Mouse (Mus musculus) layer of hippocampus, postnatal 36 days (tissue): ENCODE results near the gene Bcl11b. TPM values are rescaled to one million over a fixed set of nuclear protein-coding genes. Genes with fewer than 3 reads are reported as not detected.

ENCODE experiments used
- DNase-seq, 2 experiments: peaks; one replicate each; pipeline ENCODE4 v3.0.0; 2022
- total RNA-seq, 2 experiments: library from RNA; stranded (reverse); gene quantifications; 2 replicates each; pipeline ENCODE4 v1.2.3; 2021

The Bcl11b gene
- total RNA-seq, 2 experiments from 2014 or later = 134 to 137 TPM

DNA sequence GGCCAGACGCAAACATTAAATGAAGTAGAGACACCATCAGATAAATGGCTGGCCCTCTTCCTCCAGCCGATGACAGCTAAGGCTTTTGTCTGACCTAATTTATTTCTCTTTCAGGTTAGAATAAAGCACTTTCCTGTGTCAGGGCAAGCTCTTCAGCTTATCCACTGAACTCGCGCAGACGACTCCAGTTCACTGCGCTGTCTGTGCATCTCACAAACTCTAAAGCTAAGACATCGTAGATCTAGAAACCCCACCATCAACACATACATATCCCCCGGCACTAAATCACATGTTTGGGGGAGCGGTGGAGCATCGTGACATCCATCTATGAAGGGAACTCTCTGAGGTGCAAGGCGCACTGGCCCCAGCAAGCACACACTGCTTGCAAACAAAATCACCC, 5.5 kb downstream of the Bcl11b start:
- DNase-seq = peak in 1 of 2 experiments; percentile 15

DNA sequence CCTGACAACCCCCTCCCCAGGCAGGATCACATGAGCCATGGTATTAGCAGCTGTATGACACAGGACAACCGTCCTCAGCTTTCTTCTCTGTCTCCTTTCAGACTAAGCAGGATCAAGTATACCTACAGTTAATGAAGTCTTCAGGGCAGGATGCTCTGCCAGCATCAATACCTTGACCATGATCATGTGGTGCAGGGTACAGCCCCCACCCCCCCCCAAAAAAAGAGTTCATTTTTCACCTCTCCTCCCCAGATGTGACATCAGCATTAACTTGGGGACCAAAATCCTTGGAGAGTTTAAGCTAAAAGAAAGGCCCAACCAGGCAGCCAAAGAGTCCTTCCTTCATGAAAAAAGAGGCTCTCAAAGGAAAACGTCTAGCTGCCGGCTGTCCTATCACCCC, 6.2 kb downstream of the Bcl11b start:
- DNase-seq = no peak

DNA sequence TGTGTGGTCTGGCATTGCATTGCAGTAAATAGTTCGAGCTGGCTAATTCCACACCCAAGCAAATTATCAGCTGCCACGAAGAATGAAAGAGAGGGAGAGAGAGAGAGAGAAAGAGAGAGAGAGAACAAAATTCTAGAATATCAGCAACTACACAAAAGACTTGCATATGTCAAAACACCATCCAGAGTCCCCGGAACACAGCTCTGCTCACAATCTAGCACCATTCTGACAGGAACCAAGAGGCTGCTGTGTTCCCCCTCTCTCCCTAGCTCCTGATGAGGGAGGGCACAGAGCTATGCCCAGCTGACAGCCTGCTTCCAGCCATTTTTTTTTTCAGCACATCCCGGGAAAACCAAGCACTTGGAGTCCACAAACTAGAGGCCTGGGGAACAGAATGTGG, 6.6 kb downstream of the Bcl11b start:
- peak in 1 of 2 experiments; percentile 7 for DNase-seq

DNA sequence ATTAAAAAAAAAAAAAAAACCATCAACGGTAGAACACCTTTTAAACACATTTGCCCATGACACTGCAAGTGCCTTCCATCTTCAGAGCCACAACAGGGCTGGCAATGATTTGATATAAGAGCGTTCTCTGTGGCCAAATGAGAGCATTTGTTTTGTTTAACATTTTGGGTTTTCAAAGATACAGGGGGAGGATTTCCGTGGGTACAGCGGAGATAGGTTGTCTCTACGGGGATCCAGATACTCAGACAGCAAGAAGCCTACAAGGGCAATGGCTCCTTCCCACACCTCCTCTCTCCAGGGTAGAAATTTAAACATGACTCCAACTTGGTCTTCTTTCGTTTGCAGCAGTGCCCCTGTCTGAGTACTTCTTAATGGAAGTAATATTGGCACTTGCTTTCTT, 7.2 kb downstream of the Bcl11b start:
- DNase-seq = peak in 1 of 2 experiments; percentile 7

DNA sequence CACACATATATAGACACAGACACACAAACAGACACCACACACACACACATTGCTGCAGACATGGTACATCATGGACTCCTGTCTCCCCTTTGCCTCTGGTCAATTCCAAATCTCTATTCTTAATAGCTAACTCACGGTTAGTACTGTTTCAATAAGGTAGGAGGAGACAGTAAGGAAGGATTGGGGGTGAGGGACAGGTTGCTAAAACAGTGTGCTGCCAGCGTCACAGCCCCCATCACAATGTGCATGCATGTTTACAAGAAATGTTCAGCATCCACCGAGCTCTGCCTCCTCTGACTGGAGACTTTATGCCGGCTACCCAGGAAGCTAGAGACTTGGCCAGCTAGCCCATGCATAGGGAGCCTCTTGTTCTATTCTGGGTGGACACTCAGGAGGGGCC, 9.0 kb downstream of the Bcl11b start:
- DNase-seq = no peak

DNA sequence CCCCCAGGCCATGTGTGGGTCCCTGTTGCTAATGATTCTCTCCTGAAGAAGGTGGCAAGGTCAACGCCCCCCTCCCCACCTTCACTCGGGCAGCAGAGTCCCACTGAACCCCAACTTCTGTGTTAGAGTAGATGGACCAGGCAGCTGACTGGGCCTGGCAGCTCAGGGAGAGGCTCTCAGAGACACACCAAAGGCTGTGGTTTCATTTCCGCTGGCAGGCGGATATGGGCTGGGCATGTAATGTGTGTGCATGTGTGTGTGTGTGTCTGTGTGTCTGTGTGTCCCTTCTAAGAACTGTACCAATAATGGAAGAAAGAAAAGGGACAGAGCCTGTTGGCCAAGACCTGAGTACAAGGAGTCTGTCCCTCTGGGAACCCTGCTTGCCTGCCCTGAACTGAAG, 10.4 kb downstream of the Bcl11b start:
- DNase-seq = no peak

DNA sequence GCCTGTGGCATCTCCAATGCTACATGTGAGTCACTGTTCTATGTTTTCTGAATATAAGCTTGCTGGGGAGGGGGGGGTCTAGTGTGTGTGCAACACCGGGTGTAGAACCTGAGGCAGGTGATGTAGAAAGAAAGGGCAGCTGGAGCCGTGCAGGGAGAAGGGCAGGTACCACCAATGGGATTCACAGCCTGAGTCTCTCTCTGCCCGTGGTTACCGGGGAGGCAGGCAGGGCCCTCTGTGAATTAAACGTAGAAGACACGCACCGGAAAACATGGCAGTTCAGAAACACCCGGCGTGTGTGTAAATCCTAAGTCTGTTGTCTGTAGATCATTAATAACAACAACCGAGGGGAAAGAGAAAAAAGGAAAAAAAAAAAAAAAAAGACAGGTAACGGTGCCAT, 12.2 kb downstream of the Bcl11b start:
- DNase-seq = peak in 1 of 2 experiments; percentile 9

DNA sequence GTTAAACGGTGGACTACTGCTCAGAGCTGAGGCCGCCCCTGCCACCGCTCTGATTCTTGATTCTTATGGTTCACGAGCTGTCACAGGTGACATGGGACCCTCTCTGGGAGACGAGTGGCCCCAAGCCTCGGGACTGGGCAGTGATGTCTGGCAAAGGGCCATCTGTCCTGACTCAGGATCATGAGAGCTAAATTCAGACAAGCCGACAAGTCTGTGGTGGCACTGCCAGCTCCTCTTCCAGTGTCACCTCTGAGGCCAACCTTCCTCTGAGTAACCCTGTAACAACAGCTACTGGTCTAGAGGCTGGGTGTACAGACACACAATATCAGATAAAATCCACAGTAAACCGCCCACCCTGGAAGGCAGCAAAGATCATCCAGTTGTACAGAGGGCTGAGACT, 20.2 kb downstream of the Bcl11b start:
- DNase-seq = no peak

DNA sequence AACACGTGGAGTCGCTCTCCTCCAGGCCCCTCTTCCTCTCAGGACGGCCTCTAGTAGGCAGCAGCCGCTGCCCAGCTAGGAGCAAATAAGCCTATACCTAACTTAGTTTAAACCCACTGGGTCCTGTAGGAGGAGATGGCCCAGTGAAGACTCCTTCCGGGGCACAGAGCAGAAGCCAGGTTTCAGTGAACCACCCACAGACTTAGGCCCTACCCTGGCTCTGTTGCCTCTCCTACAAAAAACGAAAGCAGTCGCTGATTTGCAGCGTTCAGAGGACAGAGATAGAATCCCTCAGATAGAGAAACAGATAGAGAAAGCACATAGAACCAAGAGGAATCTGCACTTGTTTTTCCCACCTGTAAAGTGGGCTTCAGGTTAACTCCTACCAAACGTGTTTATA, 21.1 kb downstream of the Bcl11b start:
- no peak for DNase-seq

DNA sequence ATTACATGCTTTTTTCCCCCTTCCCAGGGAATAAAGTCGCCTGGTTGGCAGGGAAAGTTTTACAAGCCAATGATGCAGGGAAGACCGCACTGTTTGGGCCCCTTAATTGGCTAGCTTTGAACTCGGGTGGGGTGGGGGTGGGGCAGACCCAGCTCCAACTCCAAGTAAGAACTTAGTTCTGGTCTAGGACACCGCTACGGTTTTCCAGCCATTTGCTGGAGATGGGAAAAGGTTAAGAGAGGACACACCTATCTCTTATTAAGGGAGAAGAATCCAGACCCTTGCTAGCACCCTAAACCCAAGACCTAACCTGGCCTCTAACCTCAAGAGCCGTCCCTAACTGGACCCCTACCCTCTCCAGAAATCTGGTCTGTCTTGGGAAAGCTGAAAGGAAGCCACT, 22.2 kb downstream of the Bcl11b start:
- DNase-seq = no peak

DNA sequence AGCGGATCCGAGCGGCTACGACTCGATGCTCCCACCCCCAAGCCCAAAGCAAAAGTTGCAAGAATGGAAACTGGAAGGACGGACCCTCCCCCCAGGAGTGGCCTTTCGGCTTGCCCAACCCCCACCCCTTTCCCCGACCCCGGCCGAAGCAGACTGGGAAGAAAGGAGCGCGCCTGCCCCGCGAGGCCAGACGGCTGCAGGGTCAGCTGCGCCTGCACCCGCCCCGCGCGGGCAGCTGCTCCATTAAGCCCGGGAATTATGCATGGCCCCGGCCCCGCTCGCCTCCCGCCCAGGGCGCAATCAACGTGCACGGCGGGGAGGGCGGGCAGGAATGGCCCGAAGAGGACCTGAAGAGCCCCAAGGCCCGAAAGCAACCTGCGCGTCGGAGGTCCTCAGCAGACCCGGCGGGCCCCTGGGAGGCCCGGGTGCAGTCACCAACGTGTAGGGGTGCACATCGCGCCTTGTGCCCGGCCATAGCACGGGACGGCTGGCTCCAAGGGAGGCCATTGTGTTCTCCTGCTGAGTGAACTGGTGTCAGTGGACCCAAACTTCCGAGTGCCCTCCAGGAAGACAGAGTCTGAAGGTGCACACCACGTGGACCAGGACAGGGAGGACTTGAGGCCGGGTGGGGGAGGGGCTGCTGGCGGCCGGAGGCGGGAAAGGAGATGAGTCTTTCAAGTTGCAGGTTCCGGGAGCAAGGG, 23.0 kb downstream of the Bcl11b start:
- DNase-seq = no peak

DNA sequence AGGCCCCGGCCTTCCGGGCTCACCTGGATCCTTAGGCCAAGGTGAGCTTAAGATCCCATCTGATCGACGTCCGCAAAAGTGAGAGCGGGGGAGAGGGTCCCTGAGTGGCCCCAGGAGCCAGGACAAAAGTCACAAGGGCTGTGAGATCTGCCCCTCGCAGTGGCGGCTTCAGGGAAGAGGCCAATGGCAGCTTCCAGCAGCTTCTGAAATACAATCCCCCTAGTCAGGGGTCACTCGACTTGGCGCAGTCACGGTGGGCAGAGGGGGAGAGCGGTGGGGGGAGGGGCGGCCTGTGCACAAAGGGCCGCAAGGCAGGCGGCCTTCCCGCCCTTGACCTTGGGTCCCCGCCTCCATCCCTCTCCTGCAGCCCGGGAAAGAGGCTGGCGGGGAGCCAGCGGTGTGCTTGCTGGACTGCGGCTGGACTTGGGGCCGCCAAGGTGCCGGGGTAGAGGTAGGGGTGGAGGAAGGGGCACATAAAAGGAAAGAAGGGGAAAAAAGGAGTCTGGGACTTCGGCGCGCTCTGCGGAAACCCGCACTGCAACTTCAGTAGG, 23.6 kb downstream of the Bcl11b start:
- no peak for DNase-seq

DNA sequence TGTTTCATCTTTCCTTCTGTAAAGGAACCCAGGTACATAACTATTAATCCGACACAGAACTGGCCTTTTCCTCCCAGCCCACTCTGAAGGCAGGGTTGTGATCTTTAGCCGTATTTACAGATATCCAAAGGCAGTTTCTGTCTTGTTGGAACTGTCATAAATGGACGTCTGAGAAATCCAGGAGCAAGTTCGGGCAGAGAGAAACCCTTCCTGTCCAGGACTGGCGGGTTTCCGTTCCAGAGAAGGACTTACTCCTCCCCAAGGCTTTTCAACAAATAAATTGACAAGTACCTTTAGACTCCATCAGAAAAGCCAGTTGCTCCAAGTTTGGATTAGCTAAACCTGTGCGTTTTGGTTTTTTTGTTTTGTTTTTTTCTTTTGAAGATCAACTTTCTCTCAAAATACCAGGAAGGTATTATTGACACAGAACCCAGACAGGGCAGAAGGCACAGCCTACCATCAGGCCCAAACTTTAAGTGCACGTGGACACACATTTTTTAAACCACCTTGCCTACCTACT, 24.6 kb downstream of the Bcl11b start:
- DNase-seq = no peak

DNA sequence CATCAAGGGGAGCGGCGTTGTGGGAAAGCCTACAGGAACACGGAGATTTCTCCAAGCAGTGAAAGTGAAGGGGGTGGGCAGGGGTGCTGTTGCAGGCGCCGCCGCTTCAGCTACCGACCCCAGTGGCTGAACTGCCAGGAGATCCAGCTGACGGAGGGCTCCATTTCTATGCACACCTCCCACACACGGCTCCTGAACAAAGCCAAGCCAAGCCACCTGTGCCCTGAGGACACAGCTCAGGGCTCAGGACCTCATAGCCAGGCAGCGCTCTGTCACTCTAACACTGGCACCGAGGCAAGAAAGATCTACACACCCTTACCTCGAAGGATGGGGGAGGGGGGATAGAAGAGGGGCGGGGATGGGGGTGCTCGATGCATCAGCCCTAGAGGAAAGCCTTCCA, 25.3 kb downstream of the Bcl11b start:
- no peak for DNase-seq

DNA sequence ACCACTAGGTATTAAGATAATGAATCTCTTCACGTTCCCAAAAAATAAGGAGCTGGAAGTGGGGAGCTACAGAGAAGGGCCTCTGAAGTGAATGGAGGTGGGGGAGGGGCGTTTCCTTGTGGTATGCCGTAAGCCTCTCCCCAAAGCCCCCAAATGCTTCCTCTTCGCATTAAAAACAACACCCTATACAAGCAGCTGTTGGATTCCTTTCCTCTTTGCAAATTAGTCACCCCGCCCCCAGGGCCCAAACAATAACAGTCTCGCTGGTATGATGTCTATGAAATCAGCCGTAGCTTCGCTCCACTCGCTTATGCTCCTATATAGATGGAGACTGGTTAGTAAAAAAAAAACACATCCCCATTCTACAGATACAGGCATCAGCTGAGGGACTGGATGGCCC, 25.9 kb downstream of the Bcl11b start:
- DNase-seq = no peak

DNA sequence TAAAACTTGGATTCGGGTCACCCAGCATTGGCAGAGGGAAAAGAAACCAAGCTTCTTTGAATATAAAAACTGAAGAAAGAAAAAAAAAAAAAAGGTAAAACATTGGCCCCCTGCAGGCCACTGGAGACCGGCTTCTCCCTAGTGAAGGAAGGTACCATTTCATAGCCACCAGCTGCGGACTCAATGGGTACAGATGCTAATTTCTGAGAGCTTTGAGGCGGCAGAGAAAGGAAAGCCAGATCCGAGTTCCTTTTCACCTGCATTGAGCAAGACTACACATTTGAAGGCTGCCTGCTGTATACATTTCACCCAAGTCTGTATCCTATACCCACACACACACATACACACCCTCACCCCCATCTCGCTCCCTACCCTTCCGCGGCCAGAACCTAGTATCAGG, 26.3 kb downstream of the Bcl11b start:
- DNase-seq = no peak

DNA sequence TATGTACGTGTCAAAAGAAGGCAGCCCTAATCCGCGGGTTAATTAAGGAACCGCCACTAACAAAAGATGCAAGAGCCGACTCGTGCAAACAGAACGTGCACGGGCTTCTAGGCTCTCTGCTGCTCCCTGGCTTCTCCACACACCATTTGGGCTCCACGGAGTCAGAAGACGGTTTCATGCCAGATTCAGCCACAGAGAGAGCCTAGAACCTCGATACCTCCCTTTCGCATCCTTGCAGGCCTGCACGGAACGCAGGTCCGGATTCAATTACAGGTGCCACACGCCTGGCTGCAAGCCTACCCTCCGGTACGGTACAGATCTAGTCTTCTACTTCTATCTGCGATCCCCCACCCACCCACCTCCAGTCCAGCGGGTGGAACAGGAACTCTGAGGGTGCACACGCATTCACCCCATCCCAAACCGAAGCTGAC, 26.8 kb downstream of the Bcl11b start:
- no peak for DNase-seq

DNA sequence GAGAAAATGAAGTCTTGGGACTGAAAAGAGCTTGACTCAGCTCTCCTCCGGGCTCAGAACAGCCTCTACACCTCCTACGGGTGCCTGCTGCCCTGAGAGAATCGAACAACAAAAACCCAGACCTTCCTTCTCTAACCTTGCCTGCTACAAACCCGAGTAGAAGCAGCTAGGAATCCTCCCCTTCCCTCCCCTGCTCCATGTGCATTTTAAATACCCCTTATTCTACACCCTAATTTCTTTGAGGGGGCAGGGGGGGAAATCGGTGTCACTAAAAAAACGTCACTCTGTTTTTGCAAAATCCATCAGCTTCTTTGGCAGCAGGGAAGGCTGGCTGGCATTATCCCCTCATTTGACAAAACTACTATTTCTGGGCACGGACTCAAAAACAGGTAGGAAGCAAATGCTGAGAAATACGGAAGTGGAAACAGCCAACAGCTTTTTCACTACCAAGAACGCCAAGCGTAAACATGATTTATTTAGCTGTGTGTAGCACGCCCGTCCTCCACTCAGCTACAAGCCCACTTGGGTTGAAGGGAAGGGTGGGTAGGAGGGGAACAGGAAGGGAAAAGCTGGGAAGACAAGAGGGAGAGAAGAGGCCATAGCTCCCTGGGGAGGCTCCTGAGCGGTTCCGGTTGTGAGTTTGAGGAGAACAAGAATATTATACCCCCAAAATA, 27.4 kb downstream of the Bcl11b start:
- DNase-seq = no peak

DNA sequence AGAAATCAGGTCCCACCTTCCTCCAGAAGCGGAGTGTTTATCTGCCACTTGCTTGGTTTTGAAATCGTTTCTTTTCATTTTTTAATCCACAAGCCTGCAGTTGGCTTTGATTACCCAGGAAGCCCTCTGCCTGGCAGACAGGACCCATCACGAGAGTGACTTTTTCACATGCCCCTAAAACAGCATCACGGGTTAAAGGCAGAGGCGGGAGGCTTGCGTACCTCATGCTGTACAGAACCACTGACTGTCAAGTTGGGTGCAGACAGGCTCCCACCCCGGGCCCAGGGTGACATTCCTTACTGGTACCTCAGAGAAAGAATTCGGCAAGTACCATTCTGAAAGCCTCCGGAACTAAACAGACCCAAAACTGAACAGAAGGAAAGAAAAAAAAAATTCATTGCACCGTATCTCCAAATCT, 27.9 kb downstream of the Bcl11b start:
- no peak for DNase-seq

DNA sequence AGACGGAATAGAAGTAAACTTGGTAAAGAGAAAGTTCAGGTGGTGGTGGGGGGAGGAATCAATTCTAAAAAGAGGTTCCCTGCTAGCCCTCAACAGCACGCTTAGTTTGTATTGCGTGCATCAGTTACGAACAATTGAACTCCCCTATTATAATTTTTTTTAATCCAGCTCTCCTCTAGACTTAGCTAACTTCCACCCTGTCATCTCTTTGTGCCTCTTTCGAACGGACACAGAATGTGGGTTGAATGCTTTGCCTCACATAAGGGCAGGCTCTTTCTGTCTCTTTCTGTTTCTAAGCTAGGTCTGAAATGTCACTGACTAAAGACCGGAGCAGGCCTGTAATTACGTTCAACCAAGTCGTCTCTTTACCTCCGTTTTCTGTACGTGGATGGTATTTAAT, 28.9 kb downstream of the Bcl11b start:
- DNase-seq = no peak

DNA sequence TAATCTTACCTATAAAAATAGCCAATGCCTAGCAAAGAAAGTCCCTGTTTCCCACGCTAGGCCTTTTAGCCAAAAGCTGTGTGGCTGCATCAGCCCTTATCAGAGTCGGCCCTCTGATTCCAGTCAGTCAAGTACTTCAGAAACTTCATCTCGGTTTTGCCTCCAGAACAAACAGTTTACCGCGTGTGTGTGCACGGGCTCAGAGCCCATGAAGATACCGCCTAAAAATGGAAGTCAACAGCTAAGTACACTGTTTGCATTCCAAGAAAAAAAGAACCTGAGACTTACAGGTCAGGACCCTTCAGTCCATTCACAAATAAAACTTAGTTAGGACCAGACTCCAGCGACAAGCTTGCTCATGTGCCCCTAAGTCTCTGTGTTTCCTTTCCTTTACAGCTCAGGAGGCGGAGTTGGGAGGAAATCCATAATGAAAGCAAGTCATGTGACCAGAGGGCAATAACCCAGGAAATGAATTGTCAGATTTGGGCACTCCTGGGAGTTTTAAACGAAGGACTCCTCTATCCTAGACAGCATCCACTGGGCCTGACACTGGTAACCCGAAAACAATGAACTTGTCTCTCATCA, 29.8 kb downstream of the Bcl11b start:
- DNase-seq = no peak

DNA sequence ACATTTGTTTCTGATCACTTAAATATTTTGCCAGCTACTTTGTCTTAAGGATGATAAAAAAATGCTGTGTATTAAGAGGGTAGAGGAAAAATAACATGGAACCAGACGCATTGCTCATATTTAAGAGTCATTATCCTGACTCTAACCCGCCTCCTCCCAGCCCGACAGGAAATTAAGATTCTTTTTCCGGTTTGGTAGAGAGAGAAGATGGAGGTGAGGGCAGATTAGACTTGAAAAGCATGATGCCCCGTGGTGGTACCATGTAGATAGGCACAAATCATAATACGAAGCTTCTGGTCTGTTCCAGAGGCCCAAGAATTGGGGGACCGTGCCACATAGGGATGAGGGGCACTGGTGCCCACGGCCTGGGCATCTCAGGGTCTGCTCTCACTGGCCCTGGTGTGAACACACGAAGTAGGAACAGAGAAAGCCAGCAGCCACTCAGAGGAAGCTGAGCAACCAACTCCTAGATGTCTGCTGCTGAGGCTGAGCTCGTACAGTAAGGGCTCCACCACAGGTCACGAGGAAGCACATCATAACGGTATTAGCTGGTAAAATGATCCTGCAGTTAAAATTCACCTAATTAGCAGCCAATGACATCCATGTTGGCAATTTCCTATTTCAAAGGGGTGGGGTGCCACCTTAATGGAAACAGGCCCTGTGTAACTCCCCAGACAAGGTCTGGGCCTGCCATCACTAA, 32.2 kb downstream of the Bcl11b start:
- no peak for DNase-seq

DNA sequence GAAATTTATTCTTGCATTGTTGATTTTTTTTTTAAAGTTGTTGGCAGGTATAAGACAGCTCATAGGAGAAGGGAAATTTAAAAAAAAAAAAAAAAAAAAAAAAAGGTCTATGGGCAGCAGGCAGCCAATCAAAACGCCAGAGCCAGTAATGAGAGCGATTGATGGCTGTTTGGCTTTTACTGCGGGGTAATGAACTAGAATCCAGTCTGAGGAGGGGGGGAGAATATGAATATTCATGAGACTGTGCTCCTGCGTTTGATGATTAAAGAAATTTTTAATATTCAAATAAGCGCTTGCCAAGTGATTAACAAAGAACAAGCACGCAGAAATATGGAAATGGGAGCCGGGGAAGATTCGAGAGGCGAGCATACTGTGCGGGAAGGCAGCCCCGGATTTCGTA, 32.8 kb downstream of the Bcl11b start:
- DNase-seq = no peak
